ENCODE assay signal across 9 mouse cellular contexts in genomic region chr6:140678658-140679271, GRCm38 (mm10). TPM values are rescaled to one million over a fixed set of nuclear protein-coding genes. Genes with fewer than 3 reads are reported as not detected.
DNase-seq lines count a peak whose midpoint lies in the region; ATAC-seq lines count a peak whose summit lies in the region.
"Had no signal": no experiment of that assay in that cellular context is flagged by ENCODE, and none has a peak within 500 bp of the region (broad histone marks: within the 10 kb centered on the region; RNA-seq: fewer than 3 reads in every experiment).

No protein-coding gene starts in this region.

- H3K36me3 ChIP-seq in embryonic facial prominence, embryonic 12.5 days, result no peaks in the 10 kb centered on the region
- no peaks in the 10 kb centered on the region for H3K36me3 ChIP-seq in lung, embryonic 15.5 days
- no peaks in the 10 kb centered on the region for H3K36me3 ChIP-seq in neural tube, embryonic 15.5 days

- H3K4me2 ChIP-seq in embryonic facial prominence, embryonic 12.5 days (replicated peaks), result no peak overlapping the region
- no peak overlapping the region for H3K4me2 ChIP-seq in lung, embryonic 15.5 days
- H3K4me2 ChIP-seq in neural tube, embryonic 15.5 days, result peak overlapping the region; percentile 21; the same call in 1 of the 2 replicates

- no peak overlapping the region for H3K4me3 ChIP-seq in embryonic facial prominence, embryonic 12.5 days
- H3K4me3 ChIP-seq in lung, embryonic 15.5 days, result no peak overlapping the region
- H3K4me3 ChIP-seq in neural tube, embryonic 15.5 days (replicated peaks), result no peak overlapping the region

- no peak overlapping the region for H3K9ac ChIP-seq in embryonic facial prominence, embryonic 12.5 days
- no peak overlapping the region for H3K9ac ChIP-seq in lung, embryonic 15.5 days
- H3K9ac ChIP-seq in neural tube, embryonic 15.5 days (replicated peaks), result no peak overlapping the region

- peak overlapping the region; percentile 58 for H3K27ac ChIP-seq in embryonic facial prominence, embryonic 12.5 days
- H3K27ac ChIP-seq in lung, embryonic 15.5 days, result no peak overlapping the region
- peak overlapping the region; percentile 58 for H3K27ac ChIP-seq in neural tube, embryonic 15.5 days (replicated peaks)

- peak; percentile 41 for DNase-seq in adrenal gland, postnatal 14 days
- no peak for DNase-seq in adrenal gland, postnatal 4 days (ENCODE audit: low spot score in 2 of 2)
- DNase-seq in R1 (ENCODE audit: low read depth, low spot score), result peak; percentile 86
- DNase-seq in c-Kit-positive CD71-positive TER-119-positive erythroid progenitor cells, embryonic 14.5 days (ENCODE audit: low spot score), result no peak

- no peak for ATAC-seq in embryonic facial prominence, embryonic 12.5 days (ENCODE audit: insufficient number of reproducible peaks, insufficient read depth, low FRiP score, low TSS enrichment)
- peak; percentile 90 for ATAC-seq in inflammation-experienced regulatory T-cells, adult 6 months
- ATAC-seq in lung, embryonic 15.5 days (ENCODE audit: borderline replicate concordance, extremely low read depth, low FRiP score, low TSS enrichment), result peak; percentile 5; the same call in 1 of the 2 replicates
- ATAC-seq in neural tube, embryonic 15.5 days (ENCODE audit: low FRiP score), result peak; percentile 70

- WGBS in embryonic facial prominence, embryonic 12.5 days, result 13% methylated on average over 15 of the region's 15 CpGs
- 15% methylated on average over 15 of the region's 15 CpGs for WGBS in lung, embryonic 15.5 days
- 16% methylated on average over 15 of the region's 15 CpGs for WGBS in neural tube, embryonic 15.5 days

- H3K9me3 ChIP-seq in embryonic facial prominence, embryonic 12.5 days, result no peaks in the 10 kb centered on the region
- H3K9me3 ChIP-seq in lung, embryonic 15.5 days, result no peaks in the 10 kb centered on the region
- H3K9me3 ChIP-seq in neural tube, embryonic 15.5 days (replicated peaks), result no peaks in the 10 kb centered on the region

- peaks cover 40% of the 10 kb centered on the region for H3K4me1 ChIP-seq in embryonic facial prominence, embryonic 12.5 days
- peaks cover 24% of the 10 kb centered on the region for H3K4me1 ChIP-seq in lung, embryonic 15.5 days
- H3K4me1 ChIP-seq in neural tube, embryonic 15.5 days, result peaks cover 36% of the 10 kb centered on the region

- no peaks in the 10 kb centered on the region for H3K27me3 ChIP-seq in embryonic facial prominence, embryonic 12.5 days
- H3K27me3 ChIP-seq in lung, embryonic 15.5 days, result no peaks in the 10 kb centered on the region
- H3K27me3 ChIP-seq in neural tube, embryonic 15.5 days (replicated peaks), result 0 out of 2 replicates have a peak, but pooled peaks cover 4% of the 10 kb centered on the region

RNA-seq across cellular contexts. Expression of gene Gm11077, which starts 50.3 kb away (rescaled TPM):
- total RNA-seq in adrenal gland, postnatal 14 days (2021), result not detected in 2 replicates
- total RNA-seq in adrenal gland, postnatal 4 days (2021), result not detected
- not detected in 2 replicates for polyA plus RNA-seq in embryonic facial prominence, embryonic 12.5 days (2016; fragmentation: Nextera tagmentation; extraction: Ambion mirVana)
- polyA plus RNA-seq in inflammation-experienced regulatory T-cells, adult 6 months (2017; shearing (Covaris generic)), result not detected
- polyA plus RNA-seq in lung, embryonic 15.5 days (2015; fragmentation: Nextera tagmentation; extraction: Ambion mirVana), result not detected in 2 replicates
- not detected in 2 replicates for polyA plus RNA-seq in neural tube, embryonic 15.5 days (2015; fragmentation: Nextera tagmentation; extraction: Ambion mirVana)
- total RNA-seq: heart, postnatal 14 days had no signal

RNA-seq across cellular contexts. Expression of gene Aebp2, which starts 56.3 kb away (rescaled TPM):
- 52.3 and 52.8 TPM in 2 replicates for total RNA-seq in adrenal gland, postnatal 14 days (2021)
- 10 to 100 TPM; 63.1 TPM for total RNA-seq in adrenal gland, postnatal 4 days (2021)
- polyA plus RNA-seq in embryonic facial prominence, embryonic 12.5 days (2016; fragmentation: Nextera tagmentation; extraction: Ambion mirVana), result 15.4 and 18.0 TPM in 2 replicates
- 10 to 100 TPM; 38.6 to 41.5 (median 39.2) TPM for polyA plus RNA-seq in inflammation-experienced regulatory T-cells, adult 6 months (2017; shearing (Covaris generic))
- polyA plus RNA-seq in lung, embryonic 15.5 days (2015; fragmentation: Nextera tagmentation; extraction: Ambion mirVana), result 8.6 and 11.5 TPM in 2 replicates
- 7.2 and 8.2 TPM in 2 replicates for polyA plus RNA-seq in neural tube, embryonic 15.5 days (2015; fragmentation: Nextera tagmentation; extraction: Ambion mirVana)

Comparison
In these comparisons a context has a peak if more than half of its experiments do, and no peak if none do; other contexts are left out.
1. DNase-seq: peak in adrenal gland, postnatal 14 days (single experiment) and R1 (single experiment); none in adrenal gland, postnatal 4 days (0 of 2) and c-Kit-positive CD71-positive TER-119-positive erythroid progenitor cells, embryonic 14.5 days (single experiment).